23 mouse cellular contexts compared by ENCODE assay signal in genomic region chr12:58743800-58744199, GRCm38 (mm10).
DNase-seq lines count a peak whose midpoint lies in the region; ATAC-seq lines count a peak whose summit lies in the region.
"Had no signal": no experiment of that assay in that cellular context is flagged by ENCODE, and none has a peak within 500 bp of the region (broad histone marks: within the 10 kb centered on the region; RNA-seq: fewer than 3 reads in every experiment).

No protein-coding gene starts in this region.

- intact Hi-C loops in left cerebral cortex, postnatal 10 days (cut with DNase I), result no loop called here

- ATAC-seq in forebrain, embryonic 16.5 days, result peak; percentile 63
- no peak for ATAC-seq in forebrain, embryonic 13.5 days
- ATAC-seq: intestine, embryonic 16.5 days; liver, embryonic 12.5 days; liver, postnatal 0 days; Patski had no signal

- peak; percentile 17 for DNase-seq in left cerebral cortex, adult 11 months (ENCODE audit: low spot score)
- DNase-seq in left cerebral cortex, postnatal 10 days (ENCODE audit: extremely low spot score in 1 of 2, low spot score in 2 of 2), result no peak
- DNase-seq in right cerebral cortex, adult 2 months (ENCODE audit: low spot score in 2 of 2), result peak; percentile 17 to 34
- DNase-seq in right cerebral cortex, adult 18-20 months, result no peak
- no peak for DNase-seq in gastrocnemius, postnatal 4 days (ENCODE audit: low spot score in 2 of 2)
- DNase-seq: adrenal gland, postnatal 14 days; cerebellum, adult 2 months; cerebellum, postnatal 25 days; heart, postnatal 10 days; kidney, adult 8-10 months; kidney, postnatal 4 days; liver, postnatal 0 days; lung, postnatal 36 days had no signal

- no peak overlapping the region for H3K4me3 ChIP-seq in forebrain, embryonic 16.5 days (replicated peaks; ENCODE audit: low read length)
- H3K4me3 ChIP-seq in forebrain, embryonic 13.5 days, result no peak overlapping the region
- H3K4me3 ChIP-seq: embryonic facial prominence, embryonic 10.5 days; embryonic facial prominence, embryonic 15.5 days; heart, embryonic 13.5 days; liver, embryonic 12.5 days had no signal

- H3K27me3 ChIP-seq in forebrain, embryonic 16.5 days (replicated peaks; ENCODE audit: control insufficient read depth, insufficient read depth, low read length), result no peaks in the 10 kb centered on the region
- H3K27me3 ChIP-seq in forebrain, embryonic 13.5 days, result no peaks in the 10 kb centered on the region
- H3K27me3 ChIP-seq: embryonic facial prominence, embryonic 15.5 days; heart, embryonic 13.5 days; liver, embryonic 12.5 days; Patski had no signal

- H3K27ac ChIP-seq in forebrain, embryonic 16.5 days (ENCODE audit: low read length), result no peak overlapping the region
- H3K27ac ChIP-seq in forebrain, embryonic 13.5 days, result no peak overlapping the region
- H3K27ac ChIP-seq: embryonic facial prominence, embryonic 10.5 days; embryonic facial prominence, embryonic 15.5 days; heart, embryonic 13.5 days; kidney, postnatal 0 days; liver, embryonic 12.5 days had no signal

- WGBS in forebrain, embryonic 16.5 days, result 67% methylated on average over 1 of the region's 1 CpGs
- 85% methylated on average over 1 of the region's 1 CpGs for WGBS in forebrain, embryonic 13.5 days

- H3K9ac ChIP-seq in forebrain, embryonic 16.5 days (replicated peaks; ENCODE audit: low read depth, low read length), result no peak overlapping the region
- H3K9ac ChIP-seq in forebrain, embryonic 13.5 days, result no peak overlapping the region
- H3K9ac ChIP-seq: embryonic facial prominence, embryonic 15.5 days; heart, embryonic 13.5 days; liver, embryonic 12.5 days; liver, postnatal 0 days had no signal

- no peak overlapping the region for H3K4me2 ChIP-seq in forebrain, embryonic 16.5 days (ENCODE audit: low read length)
- no peak overlapping the region for H3K4me2 ChIP-seq in forebrain, embryonic 13.5 days
- H3K4me2 ChIP-seq: embryonic facial prominence, embryonic 15.5 days; heart, embryonic 13.5 days; liver, embryonic 12.5 days; midbrain, embryonic 11.5 days had no signal

- H3K4me1 ChIP-seq in forebrain, embryonic 16.5 days (replicated peaks; ENCODE audit: control insufficient read depth, insufficient read depth, low read length), result no peaks in the 10 kb centered on the region
- no peaks in the 10 kb centered on the region for H3K4me1 ChIP-seq in forebrain, embryonic 13.5 days
- H3K4me1 ChIP-seq: embryonic facial prominence, embryonic 15.5 days; liver, embryonic 12.5 days had no signal

- H3K9me3 ChIP-seq in forebrain, embryonic 16.5 days (ENCODE audit: control insufficient read depth, low read length), result no peaks in the 10 kb centered on the region
- H3K9me3 ChIP-seq in forebrain, embryonic 13.5 days (replicated peaks), result no peaks in the 10 kb centered on the region
- H3K9me3 ChIP-seq: embryonic facial prominence, embryonic 10.5 days; embryonic facial prominence, embryonic 15.5 days; heart, embryonic 13.5 days; liver, embryonic 12.5 days had no signal

- no peaks in the 10 kb centered on the region for H3K36me3 ChIP-seq in forebrain, embryonic 16.5 days (ENCODE audit: control insufficient read depth, insufficient read depth)
- H3K36me3 ChIP-seq in forebrain, embryonic 13.5 days (ENCODE audit: poor library complexity, severe bottlenecking), result no peaks in the 10 kb centered on the region
- H3K36me3 ChIP-seq: embryonic facial prominence, embryonic 10.5 days; embryonic facial prominence, embryonic 15.5 days; heart, embryonic 13.5 days; liver, embryonic 12.5 days had no signal

Comparison
In these comparisons a context has a peak if more than half of its experiments do, and no peak if none do; other contexts are left out.
1. DNase-seq: peak in left cerebral cortex, adult 11 months (single experiment) and right cerebral cortex, adult 2 months (2 of 2); none in left cerebral cortex, postnatal 10 days (0 of 2), right cerebral cortex, adult 18-20 months (single experiment) and gastrocnemius, postnatal 4 days (0 of 2).